Comparison of ENCODE assay signal across 18 mouse cellular contexts in genomic region chr5:141406926-141407325, GRCm38 (mm10).
"Had no signal": no experiment of that assay in that cellular context is flagged by ENCODE, and none has a peak within 500 bp of the region (broad histone marks: within the 10 kb centered on the region; RNA-seq: fewer than 3 reads in every experiment).

No protein-coding gene starts in this region.

- H3K27ac ChIP-seq: limb, embryonic 12.5 days; limb, embryonic 15.5 days; liver, embryonic 13.5 days; midbrain, embryonic 10.5 days; neural tube, embryonic 13.5 days; stomach, postnatal 0 days had no signal

- H3K4me1 ChIP-seq: liver, embryonic 13.5 days had no signal

- H3K36me3 ChIP-seq: limb, embryonic 12.5 days; limb, embryonic 15.5 days; liver, embryonic 13.5 days; midbrain, embryonic 10.5 days; neural tube, embryonic 13.5 days had no signal

- H3K27me3 ChIP-seq: limb, embryonic 12.5 days; limb, embryonic 15.5 days; liver, embryonic 13.5 days; neural tube, embryonic 13.5 days had no signal

- H3K9ac ChIP-seq: limb, embryonic 12.5 days; limb, embryonic 15.5 days; liver, embryonic 13.5 days; neural tube, embryonic 13.5 days had no signal

- H3K4me2 ChIP-seq: limb, embryonic 12.5 days; limb, embryonic 15.5 days; liver, embryonic 13.5 days; neural tube, embryonic 13.5 days had no signal

- H3K9me3 ChIP-seq: limb, embryonic 12.5 days; limb, embryonic 15.5 days; liver, embryonic 13.5 days; midbrain, embryonic 10.5 days; neural tube, embryonic 13.5 days had no signal

- H3K4me3 ChIP-seq: limb, embryonic 12.5 days; limb, embryonic 15.5 days; liver, embryonic 13.5 days; midbrain, embryonic 10.5 days; neural tube, embryonic 13.5 days had no signal

- DNase-seq: kidney, adult 18-20 months; kidney, adult 9 months; kidney, postnatal 14 days; kidney, postnatal 4 days; left cerebral cortex, postnatal 4 days; liver, embryonic 13.5 days; lung, adult 2 months; lung, postnatal 14 days; lung, postnatal 4 days; midbrain, embryonic 14.5 days; right cerebral cortex, postnatal 14 days; right cerebral cortex, postnatal 4 days; thymus, postnatal 25 days had no signal
